Mouse (Mus musculus): ENCODE data around the gene Dhodh. TPM values are rescaled to one million over a fixed set of nuclear protein-coding genes. Genes with fewer than 3 reads are reported as not detected.
A peak's percentile ranks its signal among the peaks of the same experiment; 100 is the strongest.

The Dhodh gene
- polyA plus RNA-seq, 1 experiment, result 18.4 TPM

DNA sequence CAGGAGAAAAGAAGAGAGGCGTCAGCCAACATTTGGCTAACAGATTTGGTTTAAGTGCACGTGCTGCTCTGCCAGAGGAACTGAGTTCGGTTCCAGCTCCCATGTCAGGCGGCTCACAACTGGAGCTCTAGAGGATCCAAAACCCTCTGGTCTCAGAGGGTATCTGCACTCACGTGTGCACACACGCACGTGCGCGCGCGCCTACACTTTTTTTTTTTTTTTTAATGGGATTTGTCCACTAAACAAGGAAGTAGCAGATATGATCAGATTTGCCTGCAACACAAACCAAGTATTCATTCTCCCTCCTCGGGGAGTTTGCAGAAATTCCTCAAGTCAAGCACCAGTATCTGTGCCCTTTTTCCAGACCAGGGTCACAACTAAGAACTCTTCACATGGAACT lies 823 bp downstream of the Dhodh start:
- WGBS, result 18% methylated on average over 12 of the region's 12 CpGs
- H3K27ac ChIP-seq (ENCODE audit: insufficient read depth, low read length), result no peak overlapping the region
- TF ChIP-seq POLR2A (IDR thresholded peaks at IDR 0.05; ENCODE audit: low read depth, low read length), result no peak
- TF ChIP-seq CTCF (IDR thresholded peaks at IDR 0.05; ENCODE audit: extremely low read depth, insufficient read depth, insufficient read length, insufficient replicate concordance), result no peak
- DNase-seq (ENCODE audit: low read depth in 1 of 2, low spot score in 2 of 2), result no peak
- H3K36me3 ChIP-seq (ENCODE audit: control insufficient read depth, insufficient read depth, low read length), result peaks cover 6% of the 10 kb centered on the region
- H3K4me3 ChIP-seq (ENCODE audit: extremely low read depth, insufficient read depth, insufficient read length), result peak overlapping the region; percentile 64
- H3K4me1 ChIP-seq (ENCODE audit: control insufficient read depth, insufficient read depth, insufficient read length), result no peaks in the 10 kb centered on the region; the same call in 1 of the 2 replicates
- H3K27me3 ChIP-seq (ENCODE audit: control insufficient read depth, insufficient read depth, low read length), result no peaks in the 10 kb centered on the region

DNA sequence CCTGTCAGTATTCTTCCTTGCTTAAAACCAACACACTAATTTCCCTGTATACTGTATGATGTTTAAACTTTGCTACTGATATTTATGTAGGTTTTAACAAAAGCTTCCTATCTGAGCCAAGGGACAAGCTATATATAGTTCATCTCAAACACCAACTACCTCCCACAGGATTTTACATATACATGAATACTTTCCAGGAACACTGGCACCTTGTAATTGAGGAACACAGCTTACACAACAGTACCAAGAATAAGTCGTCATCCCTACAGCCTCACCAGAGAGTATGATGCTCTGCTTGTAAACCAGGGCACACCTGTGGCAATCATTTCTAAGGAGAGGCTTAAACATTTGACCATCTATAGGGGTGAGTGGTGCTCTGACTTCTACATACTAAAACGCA lies 1.7 kb downstream of the Dhodh start:
- Histone ChIP-seq H3K27ac (ENCODE audit: insufficient read depth, low read length) (no peak overlapping the region), H3K4me1 (ENCODE audit: control insufficient read depth, insufficient read depth, insufficient read length) (no peaks in the 10 kb centered on the region; the same call in 1 of the 2 replicates), H3K4me3 (ENCODE audit: extremely low read depth, insufficient read depth, insufficient read length) (no peak overlapping the region), H3K27me3 (ENCODE audit: control insufficient read depth, insufficient read depth, low read length) (no peaks in the 10 kb centered on the region), H3K36me3 (ENCODE audit: control insufficient read depth, insufficient read depth, low read length) (peaks cover 11% of the 10 kb centered on the region)
- no peak for TF ChIP-seq CTCF (IDR thresholded peaks at IDR 0.05; ENCODE audit: extremely low read depth, insufficient read depth, insufficient read length, insufficient replicate concordance)
- TF ChIP-seq POLR2A (IDR thresholded peaks at IDR 0.05; ENCODE audit: low read depth, low read length), result no peak
- DNase-seq (ENCODE audit: low read depth in 1 of 2, low spot score in 2 of 2), result no peak
- WGBS, result 84% methylated on average over 2 of the region's 2 CpGs

DNA sequence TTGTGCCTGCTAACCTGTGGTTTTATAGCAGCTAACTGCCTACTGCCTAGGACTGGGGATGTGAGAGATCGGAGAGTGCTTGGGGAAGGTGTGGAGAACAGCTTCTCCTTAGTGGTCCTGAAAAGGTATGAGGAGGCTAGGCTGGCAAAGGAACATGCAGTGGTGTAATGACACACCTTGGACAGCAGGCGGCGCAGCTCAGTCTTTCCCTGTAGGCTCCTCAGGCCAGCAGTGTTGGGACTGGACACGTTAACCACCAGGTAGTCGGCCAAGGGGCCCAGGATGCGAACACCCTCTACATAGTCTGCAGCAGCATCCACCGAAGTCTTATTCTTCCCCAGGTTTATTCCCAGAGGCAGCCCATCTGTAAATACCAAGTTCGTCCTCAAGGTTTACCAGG lies 12.6 kb downstream of the Dhodh start:
- no peaks in the 10 kb centered on the region for H3K4me1 ChIP-seq (ENCODE audit: control insufficient read depth, insufficient read depth, insufficient read length)
- H3K36me3 ChIP-seq (ENCODE audit: control insufficient read depth, insufficient read depth, low read length), result peaks cover 11% of the 10 kb centered on the region
- TF ChIP-seq CTCF (IDR thresholded peaks at IDR 0.05; ENCODE audit: extremely low read depth, insufficient read depth, insufficient read length, insufficient replicate concordance) (peak; percentile 75; the same call in 1 of the 2 replicates), POLR2A (IDR thresholded peaks at IDR 0.05; ENCODE audit: low read depth, low read length) (no peak)
- peak in 1 of 2 experiments; percentile 58 for DNase-seq (ENCODE audit: low read depth in 1 of 2, low spot score in 2 of 2)
- no peak overlapping the region for H3K27ac ChIP-seq (ENCODE audit: insufficient read depth, low read length)
- H3K4me3 ChIP-seq (ENCODE audit: extremely low read depth, insufficient read depth, insufficient read length), result no peak overlapping the region
- H3K27me3 ChIP-seq (ENCODE audit: control insufficient read depth, insufficient read depth, low read length), result no peaks in the 10 kb centered on the region
- 51% methylated on average over 8 of the region's 8 CpGs for WGBS

DNA sequence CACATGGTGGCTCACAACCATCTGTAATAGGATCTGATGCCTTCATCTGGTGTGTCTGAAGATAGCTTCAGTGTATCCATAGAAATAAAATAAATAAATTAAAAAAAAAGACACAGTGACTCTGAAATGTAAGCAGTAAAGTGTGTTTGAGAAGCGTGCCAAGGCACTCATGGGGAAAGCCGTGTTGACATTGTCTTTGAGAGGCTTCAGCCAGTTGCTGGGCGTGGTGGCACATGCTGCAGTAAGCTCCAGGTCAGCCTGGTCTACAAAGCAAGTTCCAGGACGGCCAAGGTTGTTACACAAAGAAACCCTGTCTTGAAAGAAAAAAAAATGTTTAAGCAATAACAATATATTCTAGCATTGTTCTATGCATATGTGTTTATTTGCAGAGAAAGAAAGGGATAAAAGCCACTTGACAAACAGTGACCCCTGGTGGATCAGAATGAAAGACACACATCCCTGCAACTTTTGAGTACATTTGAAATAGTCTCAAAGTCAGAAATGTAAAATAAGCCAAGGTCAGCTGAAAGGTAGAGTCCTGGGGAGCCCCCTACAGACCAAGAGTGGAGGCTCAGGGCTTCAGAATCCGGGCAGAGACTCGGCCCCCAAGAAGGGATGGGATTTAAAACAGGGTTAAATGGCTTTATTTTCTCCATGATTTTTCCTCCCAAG lies 15.2 kb downstream of the Dhodh start:
- TF ChIP-seq CTCF (IDR thresholded peaks at IDR 0.05; ENCODE audit: extremely low read depth, insufficient read depth, insufficient read length, insufficient replicate concordance) (no peak), POLR2A (IDR thresholded peaks at IDR 0.05; ENCODE audit: low read depth, low read length) (no peak)
- H3K36me3 ChIP-seq (ENCODE audit: control insufficient read depth, insufficient read depth, low read length), result peaks cover 9% of the 10 kb centered on the region
- H3K27me3 ChIP-seq (ENCODE audit: control insufficient read depth, insufficient read depth, low read length), result no peaks in the 10 kb centered on the region
- 75% methylated on average over 6 of the region's 6 CpGs for WGBS
- H3K4me1 ChIP-seq (ENCODE audit: control insufficient read depth, insufficient read depth, insufficient read length), result no peaks in the 10 kb centered on the region
- DNase-seq (ENCODE audit: low read depth in 1 of 2, low spot score in 2 of 2), result no peak
- no peak overlapping the region for H3K27ac ChIP-seq (ENCODE audit: insufficient read depth, low read length)
- H3K4me3 ChIP-seq (ENCODE audit: extremely low read depth, insufficient read depth, insufficient read length), result no peak overlapping the region

DNA sequence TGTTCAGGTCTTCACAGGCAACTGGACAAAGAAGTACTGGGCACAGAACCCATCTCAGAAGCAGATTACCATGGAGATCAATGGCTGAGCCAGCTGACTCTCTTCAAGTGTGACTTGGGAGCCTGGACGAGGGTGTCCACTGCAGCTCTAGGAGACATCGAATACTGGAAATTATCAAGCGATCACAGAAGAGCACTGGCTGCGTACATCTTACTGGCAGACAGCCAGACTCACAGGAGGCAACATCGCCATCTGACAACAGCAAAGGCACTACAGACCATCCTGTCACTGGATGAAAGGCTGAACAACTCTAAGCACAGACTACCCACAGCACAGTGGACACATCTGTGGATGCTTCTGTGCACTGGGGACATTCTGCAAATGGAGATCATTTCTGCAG lies 16.3 kb downstream of the Dhodh start:
- no peak for DNase-seq (ENCODE audit: low read depth in 1 of 2, low spot score in 2 of 2)
- TF ChIP-seq CTCF (IDR thresholded peaks at IDR 0.05; ENCODE audit: extremely low read depth, insufficient read depth, insufficient read length, insufficient replicate concordance) (no peak), POLR2A (IDR thresholded peaks at IDR 0.05; ENCODE audit: low read depth, low read length) (no peak)
- no peak overlapping the region for H3K4me3 ChIP-seq (ENCODE audit: extremely low read depth, insufficient read depth, insufficient read length)
- no peaks in the 10 kb centered on the region for H3K4me1 ChIP-seq (ENCODE audit: control insufficient read depth, insufficient read depth, insufficient read length)
- H3K27me3 ChIP-seq (ENCODE audit: control insufficient read depth, insufficient read depth, low read length), result no peaks in the 10 kb centered on the region
- peaks cover 9% of the 10 kb centered on the region for H3K36me3 ChIP-seq (ENCODE audit: control insufficient read depth, insufficient read depth, low read length)
- WGBS, result 74% methylated on average over 5 of the region's 5 CpGs
- no peak overlapping the region; the same call in 1 of the 2 replicates for H3K27ac ChIP-seq (ENCODE audit: insufficient read depth, low read length)

DNA sequence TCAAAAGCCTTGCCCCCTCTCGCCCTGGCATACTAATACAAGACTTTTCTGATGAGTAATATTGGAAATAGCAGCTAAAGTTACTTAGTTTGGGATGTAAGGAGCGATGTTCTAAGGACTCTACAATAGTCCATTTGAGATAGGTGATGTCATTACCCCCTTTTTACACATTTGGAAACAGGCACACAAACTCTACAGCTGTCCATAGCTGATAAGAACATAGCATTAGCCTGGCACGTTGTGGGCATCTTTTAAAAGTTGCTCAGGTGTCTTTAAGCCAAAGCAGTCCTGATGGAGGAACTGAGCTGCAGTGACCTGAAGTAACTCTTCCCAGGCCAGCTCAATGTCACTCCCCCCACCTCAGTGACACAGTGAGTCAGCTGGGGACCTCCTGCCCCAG lies 17.1 kb downstream of the Dhodh start:
- no peak for DNase-seq (ENCODE audit: low read depth in 1 of 2, low spot score in 2 of 2)
- Histone ChIP-seq H3K4me3 (ENCODE audit: extremely low read depth, insufficient read depth, insufficient read length) (no peak overlapping the region), H3K27me3 (ENCODE audit: control insufficient read depth, insufficient read depth, low read length) (no peaks in the 10 kb centered on the region), H3K27ac (ENCODE audit: insufficient read depth, low read length) (no peak overlapping the region), H3K36me3 (ENCODE audit: control insufficient read depth, insufficient read depth, low read length) (peaks cover 7% of the 10 kb centered on the region), H3K4me1 (ENCODE audit: control insufficient read depth, insufficient read depth, insufficient read length) (no peaks in the 10 kb centered on the region)
- TF ChIP-seq POLR2A (IDR thresholded peaks at IDR 0.05; ENCODE audit: low read depth, low read length), result no peak
- 84% methylated on average over 3 of the region's 3 CpGs for WGBS

DNA sequence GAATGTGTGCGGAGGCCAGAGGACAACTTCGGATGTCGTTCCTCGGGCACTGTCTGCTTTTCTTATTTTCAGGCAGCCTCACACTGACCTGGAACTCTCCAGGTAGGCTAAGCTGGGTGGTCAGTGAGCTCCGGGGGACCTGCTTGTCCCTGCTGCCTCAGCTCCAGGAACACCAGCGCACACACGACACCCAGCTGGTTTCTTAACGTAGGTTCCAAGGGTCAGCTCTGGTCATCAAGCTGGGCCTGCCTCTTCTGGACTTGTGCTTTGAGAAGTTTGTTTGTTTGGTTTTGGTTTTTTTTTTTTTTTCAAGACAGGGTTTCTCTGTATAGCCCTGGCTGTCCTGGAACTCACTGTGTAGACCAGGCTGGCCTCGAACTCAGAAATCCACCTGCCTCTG lies 17.6 kb downstream of the Dhodh start:
- DNase-seq (ENCODE audit: low read depth in 1 of 2, low spot score in 2 of 2), result no peak
- TF ChIP-seq CTCF (IDR thresholded peaks at IDR 0.05; ENCODE audit: extremely low read depth, insufficient read depth, insufficient read length, insufficient replicate concordance) (no peak), POLR2A (IDR thresholded peaks at IDR 0.05; ENCODE audit: low read depth, low read length) (no peak)
- Histone ChIP-seq H3K4me1 (ENCODE audit: control insufficient read depth, insufficient read depth, insufficient read length) (no peaks in the 10 kb centered on the region), H3K36me3 (ENCODE audit: control insufficient read depth, insufficient read depth, low read length) (peaks cover 7% of the 10 kb centered on the region), H3K27ac (ENCODE audit: insufficient read depth, low read length) (no peak overlapping the region), H3K27me3 (ENCODE audit: control insufficient read depth, insufficient read depth, low read length) (no peaks in the 10 kb centered on the region), H3K4me3 (ENCODE audit: extremely low read depth, insufficient read depth, insufficient read length) (no peak overlapping the region)
- WGBS, result 96% methylated on average over 9 of the region's 9 CpGs

All from spleen, adult 2 months (tissue).